Mouse (Mus musculus): ENCODE results near the gene Try10. TPM values are rescaled to one million over a fixed set of nuclear protein-coding genes. Genes with fewer than 3 reads are reported as not detected.
"Not testable (repeated sequence)": the region's sequence is repeated elsewhere in the genome, so short reads cannot be mapped to it uniquely, and the experiment has no call there.

Gene Try10
- not detected for total RNA-seq (2021)
- long read RNA-seq, experiment 1: 0 reads
- long read RNA-seq, experiment 2: 0 reads

DNA sequence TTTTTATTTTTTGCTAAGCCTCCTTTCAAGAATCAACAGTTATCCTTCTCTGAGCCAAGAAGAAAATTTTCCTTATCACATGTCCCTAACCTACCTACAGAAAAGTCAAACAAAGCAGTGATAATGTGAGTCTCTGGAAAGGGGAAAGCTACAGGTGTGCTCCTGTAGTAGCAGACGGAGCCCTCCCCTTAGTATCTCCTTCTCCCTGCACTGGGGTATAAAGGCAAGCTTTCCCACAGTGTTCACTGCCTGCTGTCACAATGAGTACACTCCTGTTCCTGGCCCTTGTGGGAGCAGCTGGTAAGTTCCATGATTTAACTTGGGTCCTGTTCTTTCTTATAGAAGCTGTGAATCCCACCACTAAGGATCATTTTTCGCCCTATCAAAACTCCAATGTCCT, at the start of gene Try10:
Gene Try10 (plus strand): TSS at position 174 of the 400 bp plus-strand sequence.
- no peak for DNase-seq (ENCODE audit: low spot score in 2 of 2)

DNA sequence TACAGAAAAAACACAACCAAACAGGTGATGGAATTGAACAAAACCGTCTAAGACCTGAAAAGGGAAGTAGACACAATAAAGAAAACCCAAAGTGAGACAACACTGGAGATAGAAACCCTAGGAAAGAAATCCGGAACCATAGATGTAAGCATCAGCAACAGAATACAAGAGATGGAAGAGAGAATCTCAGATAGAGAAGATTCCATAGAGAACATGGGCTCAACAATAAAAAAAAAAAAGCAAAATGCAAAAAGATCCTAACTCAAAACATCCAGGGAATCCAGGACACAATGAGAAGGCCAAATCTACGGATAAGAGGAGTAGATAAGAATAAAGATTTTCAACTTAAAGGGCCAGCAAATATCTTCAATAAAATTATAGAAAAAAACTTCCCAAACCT, 37.2 kb upstream of the Try10 start, which contains the start of gene Try5:
Gene Try5 (minus strand): TSS at position 101 of the 400 bp plus-strand sequence.
- not testable (repeated sequence) for DNase-seq (ENCODE audit: low spot score in 2 of 2)

DNA sequence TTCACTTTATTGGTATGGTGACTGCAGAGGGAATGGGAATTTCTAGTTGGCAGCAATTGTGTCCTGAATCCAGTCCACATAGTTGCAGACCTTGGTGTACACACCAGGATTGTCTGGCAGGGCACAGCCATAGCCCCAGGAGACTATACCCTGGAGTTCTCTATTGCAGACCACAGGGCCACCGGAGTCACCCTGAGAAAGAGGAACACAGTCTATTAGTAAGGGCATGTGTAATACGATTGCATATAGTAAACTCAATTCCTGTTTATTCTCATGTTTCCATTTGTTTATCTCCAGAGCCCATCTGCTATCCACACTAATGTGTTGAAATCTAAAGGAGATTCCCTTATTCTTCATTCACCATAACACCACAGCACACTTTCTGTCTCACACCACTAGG, 19.9 kb downstream of the Try10 start:
- not testable (repeated sequence) for DNase-seq (ENCODE audit: low spot score in 2 of 2)

DNA sequence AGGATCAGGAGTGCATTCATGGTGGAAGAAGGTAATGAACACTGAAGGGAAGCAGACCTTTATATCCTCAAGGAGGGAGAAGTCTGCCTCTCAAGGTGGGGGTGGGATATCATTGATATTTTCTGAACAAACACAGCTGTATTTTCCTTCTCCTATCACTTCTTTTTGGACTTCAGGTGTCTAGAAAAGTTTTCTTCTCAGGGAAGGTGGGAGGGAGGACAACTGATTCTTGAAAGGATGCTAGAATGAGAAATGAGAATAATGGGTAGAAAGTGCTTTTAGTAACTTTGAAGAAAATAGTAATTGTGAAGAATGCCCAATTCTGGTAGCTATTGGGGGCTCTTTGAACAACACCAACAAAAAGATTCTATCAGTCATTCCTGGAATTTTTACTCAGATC, 23.7 kb downstream of the Try10 start, which contains the start of gene Prss3:
Gene Prss3 (minus strand): TSS at position 101 of the 400 bp plus-strand sequence.
- not testable (repeated sequence) for DNase-seq (ENCODE audit: low spot score in 2 of 2)

DNA sequence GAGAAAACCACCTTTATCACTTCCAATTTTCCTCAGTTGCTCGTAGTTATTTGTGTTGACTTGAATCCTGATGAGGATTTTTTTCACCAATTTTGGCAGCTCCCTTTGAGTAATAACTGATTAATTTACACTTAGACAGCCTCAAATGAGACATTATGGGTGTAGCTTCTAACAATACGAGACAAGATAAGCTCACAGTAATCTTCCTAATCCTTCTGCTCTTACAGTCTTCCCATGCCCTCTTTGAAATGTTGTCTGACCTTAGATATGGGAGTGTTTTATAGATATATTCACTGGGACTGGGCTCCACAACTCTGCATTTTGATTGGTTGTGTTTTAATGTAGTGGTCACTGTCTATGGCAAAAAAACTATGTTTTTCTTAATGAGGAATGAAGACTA, 32.9 kb downstream of the Try10 start:
- DNase-seq (ENCODE audit: low spot score in 2 of 2): no peak

DNA sequence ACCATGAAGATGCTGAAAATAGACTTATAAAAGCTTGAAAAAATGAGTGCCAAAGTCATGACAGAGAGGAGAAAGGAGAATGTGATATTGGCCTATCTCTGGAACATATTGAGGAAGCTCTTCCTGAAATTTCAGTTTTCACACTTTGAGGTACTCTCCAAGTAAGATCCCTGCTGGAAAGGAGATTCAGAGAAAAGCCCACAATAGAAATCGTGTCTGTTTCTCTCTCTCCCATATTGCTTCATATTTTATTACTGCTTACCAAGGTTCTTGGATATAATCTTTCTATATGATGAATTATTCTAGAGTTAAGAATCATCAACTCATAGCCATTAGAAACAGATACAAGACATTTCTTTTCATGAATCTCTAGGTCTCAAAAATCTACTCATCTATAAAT, 37.7 kb downstream of the Try10 start:
- not testable (repeated sequence) for DNase-seq (ENCODE audit: low spot score in 2 of 2)

DNA sequence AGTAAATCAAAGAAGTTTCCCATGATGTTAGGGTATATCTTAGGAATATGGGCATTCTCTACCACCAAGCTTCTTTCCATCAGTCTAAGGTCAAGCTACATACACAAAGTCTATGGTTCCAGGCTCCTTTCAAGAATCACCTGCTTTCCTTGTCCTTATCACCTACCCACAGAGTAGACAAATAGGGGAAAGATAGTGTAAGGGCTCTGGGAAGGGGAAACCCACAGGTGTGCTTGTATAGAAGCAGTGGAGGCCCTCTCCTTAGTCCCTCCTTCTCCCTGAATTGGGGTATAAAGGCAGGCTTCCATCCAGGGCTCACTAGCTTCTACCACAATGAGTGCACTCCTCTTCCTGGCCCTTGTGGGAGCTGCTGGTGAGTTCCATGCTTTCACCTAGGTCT, 38.2 kb downstream of the Try10 start, which contains the start of gene Gm5771:
Gene Gm5771 (plus strand): TSS at position 301 of the 400 bp plus-strand sequence.
- not testable (repeated sequence) for DNase-seq (ENCODE audit: low spot score in 2 of 2)

Other genes starting within 250 kb of the Try10 start
- gene Try4, start 51.8 kb upstream of the Try10 start, total RNA-seq (2021): not detected
- not detected for gene Try5, start 37.3 kb upstream of the Try10 start, total RNA-seq (2021)
- gene Prss3, start 23.6 kb downstream of the Try10 start, total RNA-seq (2021): not detected
- not detected for gene Gm5771, start 38.3 kb downstream of the Try10 start, total RNA-seq (2021)
- not detected for gene Gm10334, start 92.0 kb downstream of the Try10 start, total RNA-seq (2021)
- gene Prss1, start 104.8 kb downstream of the Try10 start, total RNA-seq (2021): not detected
- not detected for gene Prss2, start 167.7 kb downstream of the Try10 start, total RNA-seq (2021)

All from gastrocnemius, postnatal 4 days (tissue).